Mouse (Mus musculus) small intestine, adult 2 months (tissue): ENCODE measurements around the gene Smyd3.

Experiments used
- CTCF ChIP-seq: fragments of 200-500 bp; IDR thresholded peaks from 2 replicates; pipeline ENCODE4 v1.5.1; 2012; ENCODE audit warnings: low read depth, mild to moderate bottlenecking, control low read depth, inconsistent platforms, low read length, moderate library complexity, mixed read lengths; ENCODE audit not compliant: insufficient replicate concordance, insufficient read length; ENCODE audit errors: extremely low read depth
- POLR2A ChIP-seq: fragments of 200-500 bp; IDR thresholded peaks from 2 replicates; pipeline ENCODE4 v1.6.1; 2012; ENCODE audit warnings: low read depth, mild to moderate bottlenecking, control low read depth, inconsistent platforms, low read length, moderate library complexity

- TF ChIP-seq POLR2A: no peak
- TF ChIP-seq CTCF: no peak
Observed at GRCm38 (mm10) chr1:179252611-179253010, 265.2 kb downstream of the Smyd3 start.
